Mouse (Mus musculus) midbrain, postnatal 0 days (tissue): Measurements from ENCODE around the gene Trim10. TPM values are rescaled to one million over a fixed set of nuclear protein-coding genes. Genes with fewer than 3 reads are reported as not detected.
"Not testable (repeated sequence)": the region's sequence is repeated elsewhere in the genome, so short reads cannot be mapped to it uniquely, and the experiment has no call there.

Source experiments
- ATAC-seq: fragments of 200-750 bp; cut with Nextera tagmentation; 2 replicates; pipeline ENCODE4 v1.8.0; 2017; ENCODE audit warnings: moderate number of reproducible peaks, mild to moderate bottlenecking, moderate TSS enrichment, moderate library complexity; ENCODE audit not compliant: low FRiP score
- DNase-seq: peaks from one replicate; pipeline ENCODE4 v3.0.0-alpha.2; 2015; ENCODE audit warnings: low spot score
- H3K27ac ChIP-seq: fragments of 300-500 bp; sonication (generic); 2 replicates; pipeline ENCODE4 v1.5.1; 2014; ENCODE audit warnings: low read depth, mild to moderate bottlenecking, low read length, mixed read lengths
- H3K27me3 ChIP-seq: fragments of 300-500 bp; sonication (generic); 2 replicates; pipeline ENCODE4 v1.6.1; 2014; ENCODE audit warnings: low read length, control low read depth, mixed read lengths; ENCODE audit not compliant: insufficient read depth
- H3K36me3 ChIP-seq: fragments of 300-500 bp; sonication (generic); 2 replicates; pipeline ENCODE4 v1.6.1; 2014; ENCODE audit warnings: low read length, control low read depth, mixed read lengths; ENCODE audit not compliant: insufficient read depth
- H3K4me1 ChIP-seq: fragments of 300-500 bp; sonication (generic); 2 replicates; pipeline ENCODE4 v1.6.1; 2014; ENCODE audit warnings: mild to moderate bottlenecking, control low read depth, antibody characterized with exemption, low read length, mixed read lengths; ENCODE audit not compliant: insufficient read depth
- H3K4me2 ChIP-seq: fragments of 300-500 bp; sonication (generic); 2 replicates; pipeline ENCODE4 v1.6.1; 2014; ENCODE audit warnings: low read depth, mild to moderate bottlenecking, low read length, mixed read lengths; ENCODE audit not compliant: poor library complexity, severe bottlenecking
- H3K4me3 ChIP-seq: fragments of 300-500 bp; sonication (generic); 2 replicates; pipeline ENCODE4 v1.5.1; 2014; ENCODE audit warnings: low read depth, mild to moderate bottlenecking, low read length, moderate library complexity
- H3K9ac ChIP-seq: fragments of 300-500 bp; sonication (generic); replicated peaks from 2 replicates; pipeline ENCODE4 v1.6.1; 2014; ENCODE audit warnings: mild to moderate bottlenecking, low read length, moderate library complexity, mixed read lengths; ENCODE audit not compliant: poor library complexity, severe bottlenecking
- H3K9me3 ChIP-seq: fragments of 300-500 bp; sonication (generic); 2 replicates; pipeline ENCODE4 v1.6.1; 2016; ENCODE audit warnings: low read length, control low read depth
- CTCF ChIP-seq: IDR thresholded peaks from 2 replicates; pipeline ENCODE4 v1.5.1; 2016; ENCODE audit warnings: antibody characterized with exemption, mild to moderate bottlenecking
- WGBS: fragments of 180-500 bp; shearing (Covaris S2); extraction: QIAGEN DNeasy Blood & Tissue Kit; methylation state at CpG from one replicate; pipeline ENCODE4 v1.1.7; 2014; 5-methylcytosine and 5-hydroxymethylcytosine counted together
- polyA plus RNA-seq: library from polyadenylated mRNA; unstranded; fragments of >200 nt; fragmentation: Nextera tagmentation; extraction: Ambion mirVana; gene quantifications from 2 replicates; pipeline ENCODE4 v1.2.1, GENCODE M21; 2015
- total RNA-seq: library from RNA; depleted of rRNA; stranded (reverse); fragments of >200 nt; gene quantifications from 2 replicates; pipeline ENCODE4 v1.2.3, GENCODE M21; 2014; rRNA removed

Gene Trim10
- total RNA-seq (0.22 and 0.24 TPM in 2 replicates), polyA plus RNA-seq (0.16 and 0.17 TPM in 2 replicates)

- DNase-seq (no peak), ATAC-seq (no peak)
- H3K9ac ChIP-seq = no peak within 1 kb of the TSS
- TF ChIP-seq CTCF = no peak
- no peak within 1 kb of the TSS for H3K4me2 ChIP-seq
- H3K4me3 ChIP-seq = no peak within 1 kb of the TSS
- H3K27me3 ChIP-seq = 0 out of 2 replicates have a peak, but pooled peaks cover 3% of the 10 kb centered on the region
- H3K27ac ChIP-seq = no peak within 1 kb of the TSS
- no peaks in the 10 kb centered on the region for H3K36me3 ChIP-seq
- H3K9me3 ChIP-seq = no peaks in the 10 kb centered on the region
- WGBS = 82% methylated on average over 4 of the region's 4 CpGs
- H3K4me1 ChIP-seq = no peaks in the 10 kb centered on the region
These were observed at the start of gene Trim10 for GRCm38 (mm10) chr17:36869284-36869954. TSS of gene Trim10 (plus strand) at chr17:36869574.

GRCm38 (mm10) chr17:36824005-36824404 lies 45.4 kb upstream of the Trim10 start:
- H3K9me3 ChIP-seq = no peaks in the 10 kb centered on the region
- TF ChIP-seq CTCF = peak; percentile 81
- H3K4me3 ChIP-seq = no peak overlapping the region
- H3K9ac ChIP-seq = no peak overlapping the region
- DNase-seq = peak; percentile 58
- H3K4me1 ChIP-seq = no peaks in the 10 kb centered on the region
- H3K27me3 ChIP-seq = no peaks in the 10 kb centered on the region
- H3K27ac ChIP-seq = no peak overlapping the region
- ATAC-seq = no peak
- no peak overlapping the region for H3K4me2 ChIP-seq
- H3K36me3 ChIP-seq = no peaks in the 10 kb centered on the region

- peak; percentile 66 for TF ChIP-seq CTCF
- ATAC-seq = peak; percentile 87
- DNase-seq = peak; percentile 82
- Histone ChIP-seq H3K36me3 (no peaks in the 10 kb centered on the region), H3K9ac (no peak overlapping the region), H3K4me1 (no peaks in the 10 kb centered on the region), H3K4me2 (no peak overlapping the region), H3K4me3 (no peak overlapping the region), H3K27me3 (no peaks in the 10 kb centered on the region), H3K27ac (no peak overlapping the region), H3K9me3 (no peaks in the 10 kb centered on the region)
- 31% methylated on average over 4 of the region's 4 CpGs for WGBS
These were observed 43.8 kb upstream of the Trim10 start for GRCm38 (mm10) chr17:36825525-36825924.

GRCm38 (mm10) chr17:36826002-36826401 lies 43.4 kb upstream of the Trim10 start:
- peak; percentile 96 for DNase-seq
- H3K36me3 ChIP-seq, H3K4me1 ChIP-seq, H3K27ac ChIP-seq, H3K9me3 ChIP-seq, H3K4me2 ChIP-seq, H3K27me3 ChIP-seq, H3K9ac ChIP-seq, H3K4me3 ChIP-seq: not testable (repeated sequence)
- 11% methylated on average over 5 of the region's 5 CpGs for WGBS
- peak; percentile 84 for ATAC-seq
- peak; percentile 88 for TF ChIP-seq CTCF

GRCm38 (mm10) chr17:36828488-36828887 lies 40.9 kb upstream of the Trim10 start:
- Histone ChIP-seq H3K4me1 (no peaks in the 10 kb centered on the region), H3K27me3 (no peaks in the 10 kb centered on the region), H3K9me3 (no peaks in the 10 kb centered on the region), H3K4me2 (no peak overlapping the region), H3K36me3 (no peaks in the 10 kb centered on the region), H3K9ac (no peak overlapping the region), H3K27ac (no peak overlapping the region), H3K4me3 (no peak overlapping the region)
- no peak for DNase-seq
- whole genome bisulfite sequencing = 87% methylated on average over 2 of the region's 2 CpGs
- TF ChIP-seq CTCF = no peak
- no peak for ATAC-seq

GRCm38 (mm10) chr17:36830470-36830869 lies 38.9 kb upstream of the Trim10 start:
- Histone ChIP-seq H3K4me1 (no peaks in the 10 kb centered on the region), H3K27me3 (no peaks in the 10 kb centered on the region), H3K27ac (no peak overlapping the region), H3K9ac (no peak overlapping the region), H3K4me2 (no peak overlapping the region), H3K36me3 (no peaks in the 10 kb centered on the region), H3K4me3 (no peak overlapping the region), H3K9me3 (no peaks in the 10 kb centered on the region)
- WGBS = 78% methylated on average over 3 of the region's 3 CpGs
- ATAC-seq (no peak), DNase-seq (no peak)
- no peak for TF ChIP-seq CTCF
